ENCODE assay signal across 7 mouse cellular contexts in genomic region chr11:97689861-97690260, GRCm38 (mm10). TPM values are rescaled to one million over a fixed set of nuclear protein-coding genes. Genes with fewer than 3 reads are reported as not detected.
DNase-seq lines count a peak whose midpoint lies in the region; ATAC-seq and TF ChIP-seq lines count a peak whose summit lies in the region.

No protein-coding gene starts in this region.

- peak; percentile 85 for TF ChIP-seq CTCF in lung, adult 2 months (IDR thresholded peaks at IDR 0.05; ENCODE audit: insufficient read depth, low read length)

- H3K27ac ChIP-seq in kidney, embryonic 15.5 days: no peak overlapping the region

- H3K4me3 ChIP-seq in kidney, embryonic 15.5 days (replicated peaks): no peak overlapping the region
- H3K4me3 ChIP-seq in lung, adult 2 months (replicated peaks; ENCODE audit: extremely low read depth, low read depth, low read length): no peak overlapping the region

- H3K4me2 ChIP-seq in kidney, embryonic 15.5 days: no peak overlapping the region

- H3K4me1 ChIP-seq in kidney, embryonic 15.5 days: peaks cover 47% of the 10 kb centered on the region
- peaks cover 13% of the 10 kb centered on the region for H3K4me1 ChIP-seq in lung, adult 2 months (ENCODE audit: control insufficient read depth, insufficient read depth, low read length)

- no peaks in the 10 kb centered on the region for H3K9me3 ChIP-seq in kidney, embryonic 15.5 days (replicated peaks)

- peaks cover 62% of the 10 kb centered on the region for H3K36me3 ChIP-seq in kidney, embryonic 15.5 days

- 34% methylated on average over 10 of the region's 10 CpGs for WGBS in kidney, embryonic 15.5 days
- WGBS in lung, adult 2 months: 27% methylated on average over 10 of the region's 10 CpGs

- no peaks in the 10 kb centered on the region for H3K27me3 ChIP-seq in kidney, embryonic 15.5 days

- DNase-seq in kidney, adult 18-20 months: peak; percentile 58
- peak; percentile 56 for DNase-seq in CD4-positive helper T cell, adult 2 months (ENCODE audit: low read depth, low spot score)
- DNase-seq in R1 (ENCODE audit: low read depth, low spot score): peak; percentile 66
- DNase-seq in lung, adult 2 months: no peak
- DNase-seq in spleen, postnatal 36 days (ENCODE audit: low spot score in 2 of 2): peak; percentile 44 to 50

- no peak for ATAC-seq in kidney, embryonic 15.5 days (replicated peaks; ENCODE audit: low FRiP score)
- peak; percentile 41; the same call in 1 of the 2 replicates for ATAC-seq in erythroblast, adult 5-6 weeks (replicated peaks; ENCODE audit: low FRiP score, poor library complexity, severe bottlenecking)

- no peak for TF ChIP-seq POLR2A in lung, adult 2 months (IDR thresholded peaks at IDR 0.05; ENCODE audit: borderline replicate concordance, extremely low read depth, low read depth, low read length)

- H3K9ac ChIP-seq in kidney, embryonic 15.5 days: no peak overlapping the region

RNA-seq across cellular contexts. Expression of gene Cisd3, which starts 4.2 kb away (rescaled TPM):
- polyA plus RNA-seq in kidney, embryonic 15.5 days (2015; fragmentation: Nextera tagmentation; extraction: Ambion mirVana): 41.2 and 42.7 TPM in 2 replicates
- total RNA-seq in erythroblast, adult 5-6 weeks (2015; ENCODE audit: low replicate concordance): 2.3 TPM in 1 of 2 replicates, not detected in the other
- 1.7 TPM in 1 of 2 replicates, not detected in the other for total RNA-seq in erythroblast, adult 5-6 weeks (2017; ENCODE audit: low replicate concordance)
- 26.4 and 34.0 TPM in 2 replicates for polyA plus RNA-seq in lung, adult 2 months (2012; rRNA removed)

RNA-seq across cellular contexts. Expression of gene Pcgf2, which starts 10.4 kb away (rescaled TPM):
- polyA plus RNA-seq in kidney, embryonic 15.5 days (2015; fragmentation: Nextera tagmentation; extraction: Ambion mirVana): 13.2 and 16.6 TPM in 2 replicates
- 0.77 TPM in 1 of 2 replicates, not detected in the other for total RNA-seq in erythroblast, adult 5-6 weeks (2015; ENCODE audit: low replicate concordance)
- total RNA-seq in erythroblast, adult 5-6 weeks (2017; ENCODE audit: low replicate concordance): not detected in 2 replicates
- 65.9 and 81.9 TPM in 2 replicates for polyA plus RNA-seq in lung, adult 2 months (2012; rRNA removed)

RNA-seq across cellular contexts. Expression of gene Psmb3, which starts 13.3 kb away (rescaled TPM):
- 475 and 488 TPM in 2 replicates for polyA plus RNA-seq in kidney, embryonic 15.5 days (2015; fragmentation: Nextera tagmentation; extraction: Ambion mirVana)
- total RNA-seq in erythroblast, adult 5-6 weeks (2015; ENCODE audit: low replicate concordance): 32.4 and 40.3 TPM in 2 replicates
- 37.0 and 48.2 TPM in 2 replicates for total RNA-seq in erythroblast, adult 5-6 weeks (2017; ENCODE audit: low replicate concordance)
- 214 and 264 TPM in 2 replicates for polyA plus RNA-seq in lung, adult 2 months (2012; rRNA removed)

RNA-seq across cellular contexts. Expression of gene Mllt6, which starts 26.6 kb away (rescaled TPM):
- polyA plus RNA-seq in kidney, embryonic 15.5 days (2015; fragmentation: Nextera tagmentation; extraction: Ambion mirVana): 2.8 and 3.9 TPM in 2 replicates
- total RNA-seq in erythroblast, adult 5-6 weeks (2015; ENCODE audit: low replicate concordance): 1.2 and 1.9 TPM in 2 replicates
- total RNA-seq in erythroblast, adult 5-6 weeks (2017; ENCODE audit: low replicate concordance): 1.5 and 3.9 TPM in 2 replicates
- polyA plus RNA-seq in lung, adult 2 months (2012; rRNA removed): 65.9 and 79.6 TPM in 2 replicates

RNA-seq across cellular contexts. Expression of gene Pip4k2b, which starts 54.6 kb away (rescaled TPM):
- 1.8 and 1.9 TPM in 2 replicates for polyA plus RNA-seq in kidney, embryonic 15.5 days (2015; fragmentation: Nextera tagmentation; extraction: Ambion mirVana)
- total RNA-seq in erythroblast, adult 5-6 weeks (2015; ENCODE audit: low replicate concordance): 3.3 and 4.0 TPM in 2 replicates
- total RNA-seq in erythroblast, adult 5-6 weeks (2017; ENCODE audit: low replicate concordance): 3.6 and 4.5 TPM in 2 replicates
- 11.9 and 14.6 TPM in 2 replicates for polyA plus RNA-seq in lung, adult 2 months (2012; rRNA removed)
